Mouse (Mus musculus): ENCODE measurements around the gene Spg20.

- TF ChIP-seq CTCF (IDR thresholded peaks at IDR 0.05; ENCODE audit: low read depth, low read length): no peak
- no peak for TF ChIP-seq POLR2A (IDR thresholded peaks at IDR 0.05; ENCODE audit: extremely low read depth, insufficient read depth, low read length)
Measured at GRCm38 (mm10) chr3:55112710-55113415, 955 bp downstream of the Spg20 start.
